Mouse (Mus musculus): Measurements from ENCODE around the gene Dap. TPM values are rescaled to one million over a fixed set of nuclear protein-coding genes. Genes with fewer than 3 reads are reported as not detected.

The Dap gene
- total RNA-seq, 2 experiments from 2014 or later = 6.0 to 7.2 TPM

- intact Hi-C loops (cut with DNase I) = no loop called here
- no peak for DNase-seq (ENCODE audit: low spot score in 2 of 2)
Measured at GRCm38 (mm10) chr15:31236549-31236907, 12.4 kb downstream of the Dap start.

- DNase-seq (ENCODE audit: low spot score in 2 of 2) = no peak
Measured at GRCm38 (mm10) chr15:31237368-31237767, 13.3 kb downstream of the Dap start.

GRCm38 (mm10) chr15:31237898-31238297, 13.8 kb downstream of the Dap start:
- intact Hi-C loops (cut with DNase I) = no loop called here
- DNase-seq (ENCODE audit: low spot score in 2 of 2) = no peak

More at GRCm38 (mm10) chr15:31237368-31237767, 13.3 kb downstream of the Dap start:
- intact Hi-C loops (cut with DNase I) = no loop called here

- intact Hi-C loops (cut with DNase I) = no loop called here
Measured at GRCm38 (mm10) chr15:31238611-31239010, 14.5 kb downstream of the Dap start.

GRCm38 (mm10) chr15:31239713-31240112, 15.6 kb downstream of the Dap start:
- intact Hi-C loops (cut with DNase I) = no loop called here

More at GRCm38 (mm10) chr15:31238611-31239010, 14.5 kb downstream of the Dap start:
- DNase-seq (ENCODE audit: low spot score in 2 of 2) = no peak

GRCm38 (mm10) chr15:31240181-31240580, 16.1 kb downstream of the Dap start:
- intact Hi-C loops (cut with DNase I) = no loop called here
- DNase-seq (ENCODE audit: low spot score in 2 of 2) = no peak

More at GRCm38 (mm10) chr15:31239713-31240112, 15.6 kb downstream of the Dap start:
- DNase-seq (ENCODE audit: low spot score in 2 of 2) = no peak

- intact Hi-C loops (cut with DNase I) = no loop called here
- DNase-seq (ENCODE audit: low spot score in 2 of 2) = no peak
Measured at GRCm38 (mm10) chr15:31243260-31243659, 19.1 kb downstream of the Dap start.

- no peak for DNase-seq (ENCODE audit: low spot score in 2 of 2)
- intact Hi-C loops (cut with DNase I) = no loop called here
Measured at GRCm38 (mm10) chr15:31244696-31245445, 20.8 kb downstream of the Dap start.

- intact Hi-C loops (cut with DNase I) = no loop called here
- no peak for DNase-seq (ENCODE audit: low spot score in 2 of 2)
Measured at GRCm38 (mm10) chr15:31245934-31246333, 21.8 kb downstream of the Dap start.

GRCm38 (mm10) chr15:31247035-31247434, 22.9 kb downstream of the Dap start:
- intact Hi-C loops (cut with DNase I) = no loop called here
- DNase-seq (ENCODE audit: low spot score in 2 of 2) = peak in 1 of 2 experiments; percentile 30

- intact Hi-C loops (cut with DNase I) = no loop called here
- DNase-seq (ENCODE audit: low spot score in 2 of 2) = no peak
Measured at GRCm38 (mm10) chr15:31248882-31249281, 24.8 kb downstream of the Dap start.

- no peak for DNase-seq (ENCODE audit: low spot score in 2 of 2)
- intact Hi-C loops (cut with DNase I) = no loop called here
Measured at GRCm38 (mm10) chr15:31250027-31250426, 25.9 kb downstream of the Dap start.

- intact Hi-C loops (cut with DNase I) = no loop called here
- no peak for DNase-seq (ENCODE audit: low spot score in 2 of 2)
Measured at GRCm38 (mm10) chr15:31250676-31251075, 26.6 kb downstream of the Dap start.

GRCm38 (mm10) chr15:31251189-31251588, 27.1 kb downstream of the Dap start:
- DNase-seq (ENCODE audit: low spot score in 2 of 2) = no peak
- intact Hi-C loops (cut with DNase I) = no loop called here

- intact Hi-C loops (cut with DNase I) = no loop called here
- DNase-seq (ENCODE audit: low spot score in 2 of 2) = no peak
Measured at GRCm38 (mm10) chr15:31252590-31253311, 28.6 kb downstream of the Dap start.

GRCm38 (mm10) chr15:31253380-31253779, 29.3 kb downstream of the Dap start:
- intact Hi-C loops (cut with DNase I) = no loop called here
- DNase-seq (ENCODE audit: low spot score in 2 of 2) = no peak

GRCm38 (mm10) chr15:31253963-31254362, 29.8 kb downstream of the Dap start:
- DNase-seq (ENCODE audit: low spot score in 2 of 2) = no peak
- intact Hi-C loops (cut with DNase I) = no loop called here

GRCm38 (mm10) chr15:31254939-31255535, 30.9 kb downstream of the Dap start:
- DNase-seq (ENCODE audit: low spot score in 2 of 2) = no peak
- intact Hi-C loops (cut with DNase I) = no loop called here

GRCm38 (mm10) chr15:31255762-31256161, 31.6 kb downstream of the Dap start:
- intact Hi-C loops (cut with DNase I) = no loop called here

GRCm38 (mm10) chr15:31257329-31257728, 33.2 kb downstream of the Dap start:
- no peak for DNase-seq (ENCODE audit: low spot score in 2 of 2)
- intact Hi-C loops (cut with DNase I) = no loop called here

More at GRCm38 (mm10) chr15:31255762-31256161, 31.6 kb downstream of the Dap start:
- DNase-seq (ENCODE audit: low spot score in 2 of 2) = no peak
